Mouse (Mus musculus) heart, adult 2 months (tissue): ENCODE data around the gene Dynlrb1. TPM values are rescaled to one million over a fixed set of nuclear protein-coding genes. Genes with fewer than 3 reads are reported as not detected.

Experiments used
- DNase-seq, 2 experiments: peaks; one replicate each; pipeline ENCODE4 v3.0.0; 2021
- H3K27ac ChIP-seq: fragments of 200-600 bp; 2 replicates; pipeline ENCODE4 v1.8.1; 2022
- H3K27me3 ChIP-seq: fragments of 200-500 bp; 2 replicates; pipeline ENCODE4 v1.6.1; 2012; ENCODE audit warnings: mild to moderate bottlenecking, low read length, inconsistent platforms, mixed read lengths; ENCODE audit not compliant: control insufficient read depth, insufficient read depth
- H3K36me3 ChIP-seq: fragments of 200-500 bp; 2 replicates; pipeline ENCODE4 v1.6.1; 2012; ENCODE audit warnings: low read length, inconsistent platforms; ENCODE audit not compliant: control insufficient read depth, insufficient read depth
- H3K4me1 ChIP-seq: fragments of 200-500 bp; 2 replicates; pipeline ENCODE4 v1.6.1; 2011; ENCODE audit warnings: low read length; ENCODE audit not compliant: control insufficient read depth, insufficient read depth
- H3K4me3 ChIP-seq: fragments of 200-600 bp; 2 replicates; pipeline ENCODE4 v1.8.1; 2022
- H3K79me2 ChIP-seq: fragments of 200-500 bp; replicated peaks from 2 replicates; pipeline ENCODE4 v1.6.1; 2012; ENCODE audit warnings: mild to moderate bottlenecking, inconsistent platforms, low read length, moderate library complexity, mixed read lengths; ENCODE audit not compliant: control insufficient read depth, insufficient read depth
- H3K9ac ChIP-seq: fragments of 200-500 bp; 2 replicates; pipeline ENCODE4 v1.6.1; 2012; ENCODE audit warnings: low read depth, mild to moderate bottlenecking, control low read depth, inconsistent platforms, low read length, mixed read lengths
- CTCF ChIP-seq: fragments of 200-600 bp; IDR thresholded peaks from 2 replicates; pipeline ENCODE4 v1.8.1; 2022; ENCODE audit warnings: antibody characterized with exemption, mild to moderate bottlenecking, moderate library complexity
- EP300 ChIP-seq: fragments of 200-500 bp; IDR thresholded peaks from 2 replicates; pipeline ENCODE4 v1.6.1; 2011; ENCODE audit warnings: low read depth, low read length, control low read depth; ENCODE audit not compliant: insufficient read depth
- POLR2A ChIP-seq: fragments of 200-500 bp; IDR thresholded peaks from 2 replicates; pipeline ENCODE4 v1.6.1; 2011; ENCODE audit warnings: mild to moderate bottlenecking, low read depth, low read length, control low read depth; ENCODE audit not compliant: insufficient read depth
- WGBS: fragments of 180-500 bp; shearing (Covaris S2); methylation state at CpG from one replicate; pipeline ENCODE4 v1.1.7; 2018; 5-methylcytosine and 5-hydroxymethylcytosine counted together
- intact Hi-C: fragments of 180-260 bp; cut with DNase I; formaldehyde crosslinking; loops from one replicate; pipeline ENCODE4 v1.15.1; 2025
- polyA plus RNA-seq: library from polyadenylated mRNA; depleted of rRNA; stranded (reverse); fragments of >200 nt; gene quantifications from 2 replicates; pipeline ENCODE4 v1.2.3, GENCODE M21; 2012
- total RNA-seq, 2 experiments: library from RNA; stranded (reverse); gene quantifications; 2 replicates each; pipeline ENCODE4 v1.2.3; 2021

The Dynlrb1 gene
- total and polyA plus RNA-seq, 3 experiments: 163 to 359 (median 165) TPM

DNA sequence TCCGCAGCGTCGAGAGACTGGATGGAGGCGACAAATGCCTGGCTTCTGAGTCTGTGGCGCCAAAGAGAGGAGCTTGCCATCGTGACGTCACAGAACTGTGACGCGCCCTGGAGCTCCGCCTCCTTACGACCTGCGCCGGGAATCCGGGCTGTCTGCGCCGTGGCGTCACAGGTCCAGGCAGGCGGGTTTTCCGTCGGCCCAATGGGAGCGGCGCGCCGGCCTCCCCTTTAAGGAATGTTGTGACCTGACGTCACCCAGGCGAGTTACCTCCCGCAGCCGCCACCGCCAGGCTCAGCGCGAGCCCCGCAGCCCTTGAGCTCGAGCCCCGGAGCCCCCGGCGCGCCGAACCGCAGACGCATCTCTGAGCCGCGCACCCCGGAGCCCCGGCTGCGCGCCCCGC, 39.9 kb downstream of the Dynlrb1 start, which contains the start of gene Map1lc3a:
Gene Map1lc3a, plus strand, starts transcription at position 103 of the 400 bp plus-strand sequence.
- no peak for TF ChIP-seq EP300
- peak; percentile 67; the same call in 1 of the 2 replicates for TF ChIP-seq POLR2A
- peaks cover 10% of the 10 kb centered on the region for H3K4me1 ChIP-seq
- intact Hi-C loops: loop anchor here (2.0 kb wide), 1 partner anchor 109 kb away; no protein-coding TSS in a partner anchor
- H3K36me3 ChIP-seq: no peaks in the 10 kb centered on the region; the same call in 1 of the 2 replicates
- DNase-seq: peak; percentile 97
- WGBS: 1% methylated on average over 46 of the region's 47 CpGs
- peak within 1 kb of the TSS; percentile 100 for H3K27ac ChIP-seq
- H3K79me2 ChIP-seq: no peaks in the 10 kb centered on the region
- no peaks in the 10 kb centered on the region for H3K27me3 ChIP-seq
- H3K4me3 ChIP-seq: peak within 1 kb of the TSS; percentile 87
- H3K9ac ChIP-seq: peak within 1 kb of the TSS; percentile 92

DNA sequence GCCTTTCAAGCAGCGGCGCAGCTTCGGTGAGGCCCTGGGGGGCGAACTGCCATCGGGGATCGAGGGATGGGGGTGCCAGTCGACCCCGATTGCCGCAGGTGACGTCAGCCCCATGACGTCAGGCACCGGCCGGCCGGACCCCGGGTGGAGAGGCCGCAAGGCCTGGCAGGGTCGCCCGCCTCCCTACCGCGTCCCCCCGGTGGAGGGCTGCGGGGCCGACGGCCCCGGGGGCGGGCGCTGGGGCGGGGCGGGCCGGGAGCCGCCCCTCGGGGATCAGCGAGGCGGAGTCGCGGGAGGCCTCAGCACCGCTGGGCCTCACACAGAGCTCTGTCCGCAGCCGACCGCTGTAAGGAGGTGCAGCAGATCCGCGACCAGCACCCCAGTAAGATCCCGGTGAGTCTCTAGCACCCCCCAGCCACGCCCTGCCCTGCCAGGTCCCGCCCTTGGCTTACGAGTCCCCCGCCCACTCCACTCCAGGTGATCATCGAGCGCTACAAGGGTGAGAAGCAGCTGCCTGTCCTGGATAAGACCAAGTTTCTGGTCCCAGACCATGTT, 40.4 kb downstream of the Dynlrb1 start:
- under 1% methylated on average over 36 of the region's 49 CpGs for WGBS
- Histone ChIP-seq H3K27me3 (no peaks in the 10 kb centered on the region), H3K27ac (peak overlapping the region; percentile 100), H3K36me3 (no peaks in the 10 kb centered on the region; the same call in 1 of the 2 replicates), H3K9ac (peak overlapping the region; percentile 92), H3K4me1 (peaks cover 10% of the 10 kb centered on the region), H3K79me2 (no peaks in the 10 kb centered on the region), H3K4me3 (peak overlapping the region; percentile 87)
- intact Hi-C loops: loop anchor here (2.0 kb wide), 1 partner anchor 108 kb away; no protein-coding TSS in a partner anchor
- TF ChIP-seq EP300 (0 out of 2 replicates have a peak, but pooled peaks have one; percentile 33), POLR2A (peak; percentile 79), CTCF (0 out of 2 replicates have a peak, but pooled peaks have one; percentile 21)
- DNase-seq: no peak

DNA sequence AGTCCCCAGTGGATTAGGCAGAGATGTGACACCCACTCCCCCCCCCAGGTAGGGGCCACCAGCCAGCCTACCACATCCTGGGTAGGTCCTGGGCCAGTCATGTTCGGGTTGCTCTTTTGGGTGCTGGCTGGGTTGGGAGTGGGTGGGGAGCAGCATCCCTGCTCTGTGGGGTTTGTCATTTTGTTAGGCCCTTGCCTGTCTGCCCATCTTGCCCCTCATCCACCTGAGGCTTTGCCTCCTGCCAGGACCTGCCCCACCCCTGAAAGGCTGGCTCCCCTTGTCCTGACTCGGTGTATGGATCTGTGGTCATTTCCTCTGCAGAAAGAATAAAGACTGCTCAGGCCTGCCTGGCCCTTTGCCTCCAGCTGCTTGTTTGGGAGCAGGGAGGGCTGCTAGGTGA, 41.4 kb downstream of the Dynlrb1 start:
- TF ChIP-seq EP300 (no peak), CTCF (no peak), POLR2A (no peak)
- DNase-seq: peak; percentile 24 to 35
- H3K36me3 ChIP-seq: no peaks in the 10 kb centered on the region; the same call in 1 of the 2 replicates
- H3K27me3 ChIP-seq: no peaks in the 10 kb centered on the region
- H3K9ac ChIP-seq: peak overlapping the region; percentile 92
- H3K4me1 ChIP-seq: peaks cover 10% of the 10 kb centered on the region
- intact Hi-C loops: loop anchor here (2.0 kb wide), 1 partner anchor 107 kb away; no protein-coding TSS in a partner anchor
- H3K79me2 ChIP-seq: no peaks in the 10 kb centered on the region
- H3K4me3 ChIP-seq: peak overlapping the region; percentile 87
- 58% methylated on average over 2 of the region's 2 CpGs for WGBS
- H3K27ac ChIP-seq: peak overlapping the region; percentile 100

DNA sequence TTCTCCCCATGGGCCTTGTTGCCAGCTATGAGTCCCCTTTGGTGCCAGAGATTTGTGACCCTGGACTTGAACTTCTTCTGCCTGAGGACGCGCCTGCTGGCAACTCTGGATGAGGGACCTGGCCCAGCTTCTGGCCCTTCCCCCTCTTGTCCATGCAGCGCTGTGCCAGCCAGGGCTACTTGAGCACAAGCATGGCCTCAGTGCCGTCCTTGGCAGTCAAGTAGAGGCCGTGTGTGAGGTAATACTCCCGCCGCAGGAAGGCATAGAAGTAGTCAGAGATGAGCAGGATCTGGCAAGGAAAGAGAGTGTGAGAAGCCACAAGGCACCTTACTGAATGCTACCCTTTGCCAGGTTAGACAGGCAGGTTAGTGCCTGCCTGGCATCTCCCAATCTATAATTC, 42.0 kb downstream of the Dynlrb1 start:
- WGBS: 58% methylated on average over 7 of the region's 7 CpGs
- H3K27ac ChIP-seq: peak overlapping the region; percentile 100
- H3K4me3 ChIP-seq: no peak overlapping the region
- H3K4me1 ChIP-seq: peaks cover 13% of the 10 kb centered on the region
- no peaks in the 10 kb centered on the region for H3K27me3 ChIP-seq
- TF ChIP-seq POLR2A (0 out of 2 replicates have a peak, but pooled peaks have one; percentile 51), CTCF (no peak), EP300 (peak; percentile 75)
- H3K79me2 ChIP-seq: no peaks in the 10 kb centered on the region
- DNase-seq: peak; percentile 70 to 82
- no peaks in the 10 kb centered on the region; the same call in 1 of the 2 replicates for H3K36me3 ChIP-seq
- intact Hi-C loops: no loop called here
- H3K9ac ChIP-seq: peak overlapping the region; percentile 5; the same call in 1 of the 2 replicates

- no peak for DNase-seq
- no peak overlapping the region for H3K9ac ChIP-seq
- H3K79me2 ChIP-seq: no peaks in the 10 kb centered on the region
- no peaks in the 10 kb centered on the region for H3K27me3 ChIP-seq
- peaks cover 15% of the 10 kb centered on the region for H3K4me1 ChIP-seq
- H3K36me3 ChIP-seq: no peaks in the 10 kb centered on the region; the same call in 1 of the 2 replicates
- no peak overlapping the region for H3K4me3 ChIP-seq
- H3K27ac ChIP-seq: peak overlapping the region; percentile 100
- TF ChIP-seq POLR2A: no peak
- no peak for TF ChIP-seq CTCF
- TF ChIP-seq EP300: no peak
- intact Hi-C loops: no loop called here
- WGBS: 70% methylated on average over 4 of the region's 4 CpGs
Measured at GRCm38 (mm10) chr2:155279163-155279562, 42.8 kb downstream of the Dynlrb1 start.

- WGBS: 60% methylated on average over 2 of the region's 2 CpGs
- H3K27me3 ChIP-seq: no peaks in the 10 kb centered on the region
- H3K79me2 ChIP-seq: no peaks in the 10 kb centered on the region
- intact Hi-C loops: no loop called here
- no peak for DNase-seq
- no peaks in the 10 kb centered on the region; the same call in 1 of the 2 replicates for H3K36me3 ChIP-seq
- H3K27ac ChIP-seq: no peak overlapping the region
- H3K9ac ChIP-seq: no peak overlapping the region
- H3K4me1 ChIP-seq: peaks cover 16% of the 10 kb centered on the region
- no peak for TF ChIP-seq CTCF
- TF ChIP-seq POLR2A: no peak
- no peak for TF ChIP-seq EP300
- no peak overlapping the region for H3K4me3 ChIP-seq
Measured at GRCm38 (mm10) chr2:155280116-155280515, 43.8 kb downstream of the Dynlrb1 start.
